Mouse (Mus musculus) brain, embryonic 14.5 days (tissue): ENCODE data around the gene Psmb9.

ENCODE experiments used
- CTCF ChIP-seq: fragments of 200-500 bp; IDR thresholded peaks from 2 replicates; pipeline ENCODE4 v1.5.1; 2012; ENCODE audit warnings: inconsistent platforms, mild to moderate bottlenecking, moderate library complexity, borderline replicate concordance; ENCODE audit not compliant: insufficient read depth, insufficient read length; ENCODE audit errors: extremely low read depth
- POLR2A ChIP-seq: fragments of 200-500 bp; IDR thresholded peaks from 2 replicates; pipeline ENCODE4 v1.6.1; 2012; ENCODE audit warnings: mild to moderate bottlenecking, inconsistent platforms, borderline replicate concordance; ENCODE audit not compliant: poor library complexity, insufficient read depth, insufficient read length, severe bottlenecking; ENCODE audit errors: extremely low read depth

DNA sequence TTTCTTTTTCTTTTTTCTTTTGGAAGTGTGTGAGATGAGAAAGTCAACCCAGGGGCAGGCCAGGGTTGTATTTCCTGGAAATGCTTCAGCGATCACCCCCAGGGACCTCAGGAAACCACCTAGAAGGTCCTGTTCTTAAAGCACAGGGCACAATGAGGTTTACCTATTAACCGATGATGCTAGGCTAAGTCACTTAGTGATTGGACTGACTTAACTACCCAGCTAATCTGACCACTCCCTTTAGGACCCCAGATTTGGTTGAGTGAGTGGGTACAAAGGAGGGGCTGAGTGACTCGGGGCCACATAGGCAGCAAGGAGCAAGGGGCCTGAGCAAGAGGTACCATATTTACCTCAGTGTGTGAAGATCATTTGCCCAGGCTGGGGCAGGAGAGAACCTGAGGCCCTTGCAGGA lies 42.6 kb downstream of the Psmb9 start:
- TF ChIP-seq POLR2A (no peak), CTCF (no peak)
